9 mouse cellular contexts compared by ENCODE assay signal in the genomic region with DNA sequence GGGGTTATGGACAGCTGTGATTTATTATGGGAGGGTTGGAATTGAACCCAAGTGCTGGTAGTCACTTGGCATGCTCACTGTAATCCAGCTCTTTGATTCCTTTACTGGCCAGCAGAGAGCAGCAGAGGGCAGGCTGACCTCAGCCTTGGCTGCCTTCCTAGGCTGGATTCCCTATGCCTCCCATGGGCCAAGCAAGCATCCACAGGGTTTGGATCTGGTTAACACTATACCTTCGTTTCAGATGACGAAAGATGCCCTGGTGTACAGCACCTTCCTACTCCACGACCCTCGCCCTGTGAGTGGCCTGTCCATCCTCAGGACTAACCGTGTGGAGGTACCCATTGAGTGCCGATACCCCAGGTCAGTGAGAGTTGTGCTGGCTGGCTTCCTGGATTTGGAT. TPM values are rescaled to one million over a fixed set of nuclear protein-coding genes. Genes with fewer than 3 reads are reported as not detected.
DNase-seq lines count a peak whose midpoint lies in the region; ATAC-seq and TF ChIP-seq lines count a peak whose summit lies in the region.
"Had no signal": no experiment of that assay in that cellular context is flagged by ENCODE, and none has a peak within 500 bp of the region (broad histone marks: within the 10 kb centered on the region; RNA-seq: fewer than 3 reads in every experiment).

No protein-coding gene starts in this region.

- no peaks in the 10 kb centered on the region for H3K79me3 ChIP-seq in C2C12 (ENCODE audit: low read depth)

- no peak overlapping the region for H3ac ChIP-seq in C2C12 (ENCODE audit: control insufficient read depth, insufficient read length, low read depth)

- no peak overlapping the region for H3K9ac ChIP-seq in hindbrain, embryonic 14.5 days
- H3K9ac ChIP-seq in hindbrain, embryonic 16.5 days (ENCODE audit: low read depth, low read length) = no peak overlapping the region
- no peak overlapping the region for H3K9ac ChIP-seq in intestine, postnatal 0 days (ENCODE audit: low read depth, low read length)

- no peaks in the 10 kb centered on the region for H3K27me3 ChIP-seq in hindbrain, embryonic 14.5 days (ENCODE audit: control insufficient read depth, insufficient read depth, low read length)
- no peaks in the 10 kb centered on the region for H3K27me3 ChIP-seq in hindbrain, embryonic 16.5 days (replicated peaks; ENCODE audit: control insufficient read depth, insufficient read depth, low read length)
- no peaks in the 10 kb centered on the region for H3K27me3 ChIP-seq in C2C12 (ENCODE audit: control insufficient read depth, insufficient read depth, insufficient read length)
- no peaks in the 10 kb centered on the region for H3K27me3 ChIP-seq in intestine, postnatal 0 days (replicated peaks; ENCODE audit: control insufficient read depth, insufficient read depth, low read length)

- TF ChIP-seq CTCF in C2C12 (IDR thresholded peaks at IDR 0.05; ENCODE audit: control insufficient read depth, insufficient read depth, insufficient read length) = peak; percentile 77
- TF ChIP-seq CTCF in intestine, postnatal 0 days (IDR thresholded peaks at IDR 0.05; ENCODE audit: low read depth) = peak; percentile 95

- H3K79me2 ChIP-seq in C2C12 (ENCODE audit: control insufficient read depth, insufficient read depth) = no peaks in the 10 kb centered on the region

- no peak overlapping the region for H3K27ac ChIP-seq in hindbrain, embryonic 14.5 days
- no peak overlapping the region for H3K27ac ChIP-seq in hindbrain, embryonic 16.5 days (ENCODE audit: low read depth, low read length)
- H3K27ac ChIP-seq in intestine, postnatal 0 days (ENCODE audit: low read depth, low read length) = no peak overlapping the region

- H3K9me3 ChIP-seq in hindbrain, embryonic 14.5 days (ENCODE audit: control insufficient read depth, low read length) = no peaks in the 10 kb centered on the region
- H3K9me3 ChIP-seq in hindbrain, embryonic 16.5 days (ENCODE audit: control insufficient read depth, low read length) = no peaks in the 10 kb centered on the region
- H3K9me3 ChIP-seq in intestine, postnatal 0 days (ENCODE audit: control insufficient read depth) = no peaks in the 10 kb centered on the region
- H3K9me3 ChIP-seq: megakaryocyte, embryonic 14.5 days had no signal

- no peak overlapping the region for H3K4me3 ChIP-seq in hindbrain, embryonic 14.5 days (replicated peaks; ENCODE audit: low read length)
- H3K4me3 ChIP-seq in hindbrain, embryonic 16.5 days (ENCODE audit: low read length) = no peak overlapping the region
- no peak overlapping the region for H3K4me3 ChIP-seq in C2C12 (ENCODE audit: insufficient read depth, poor library complexity, severe bottlenecking)
- H3K4me3 ChIP-seq in intestine, postnatal 0 days (ENCODE audit: low read depth, low read length) = no peak overlapping the region
- H3K4me3 ChIP-seq: megakaryocyte, embryonic 14.5 days had no signal

- no peaks in the 10 kb centered on the region for H3K4me1 ChIP-seq in hindbrain, embryonic 14.5 days (replicated peaks; ENCODE audit: control insufficient read depth, insufficient read depth, low read length)
- no peaks in the 10 kb centered on the region for H3K4me1 ChIP-seq in hindbrain, embryonic 16.5 days (ENCODE audit: control insufficient read depth, insufficient read depth, low read depth, low read length)
- no peaks in the 10 kb centered on the region for H3K4me1 ChIP-seq in intestine, postnatal 0 days (replicated peaks; ENCODE audit: control insufficient read depth, insufficient read depth, low read length)

- H3K4me2 ChIP-seq in hindbrain, embryonic 14.5 days (replicated peaks) = no peak overlapping the region
- no peak overlapping the region for H3K4me2 ChIP-seq in hindbrain, embryonic 16.5 days (ENCODE audit: low read length)
- no peak overlapping the region for H3K4me2 ChIP-seq in intestine, postnatal 0 days (replicated peaks; ENCODE audit: low read depth)

- 42% methylated on average over 6 of the region's 6 CpGs for WGBS in hindbrain, embryonic 14.5 days
- 37% methylated on average over 6 of the region's 6 CpGs for WGBS in hindbrain, embryonic 16.5 days
- WGBS in intestine, postnatal 0 days = 37% methylated on average over 6 of the region's 6 CpGs

- peak; percentile 73 for DNase-seq in hindbrain, embryonic 14.5 days (ENCODE audit: low spot score)
- peak; percentile 81 for DNase-seq in brain, adult 2 months (ENCODE audit: low read depth, low spot score)
- peak; percentile 74 for DNase-seq in lung, postnatal 14 days
- no peak for DNase-seq in frontal cortex, postnatal 10 days (ENCODE audit: low spot score in 2 of 2)

- no peaks in the 10 kb centered on the region for H3K36me3 ChIP-seq in hindbrain, embryonic 14.5 days (replicated peaks; ENCODE audit: control insufficient read depth, insufficient read depth)
- no peaks in the 10 kb centered on the region for H3K36me3 ChIP-seq in hindbrain, embryonic 16.5 days (ENCODE audit: control insufficient read depth, insufficient read depth, low read length)
- no peaks in the 10 kb centered on the region for H3K36me3 ChIP-seq in C2C12 (ENCODE audit: control insufficient read depth, insufficient read depth)
- no peaks in the 10 kb centered on the region for H3K36me3 ChIP-seq in intestine, postnatal 0 days (ENCODE audit: control insufficient read depth, insufficient read depth)

- ATAC-seq in hindbrain, embryonic 14.5 days (ENCODE audit: low FRiP score) = peak; percentile 40; the same call in 1 of the 2 replicates
- no peak for ATAC-seq in hindbrain, embryonic 16.5 days
- peak; percentile 85 for ATAC-seq in erythroid progenitor cell, adult 5-6 weeks (replicated peaks; ENCODE audit: low FRiP score, poor library complexity, severe bottlenecking)
- peak; percentile 26; the same call in 1 of the 2 replicates for ATAC-seq in intestine, postnatal 0 days

TF ChIP-seq in C2C12, 6 proteins besides CTCF, POLR2A, EP300 and RAD21:
- TF ChIP-seq CEBPB (IDR thresholded peaks at IDR 0.05; ENCODE audit: low read depth) (no peak), MYOG (IDR thresholded peaks at IDR 0.05; ENCODE audit: control insufficient read depth, extremely low read depth, insufficient read length) (no peak), FOSL1 (IDR thresholded peaks at IDR 0.05; ENCODE audit: insufficient read depth, low read length, poor library complexity, severe bottlenecking) (no peak)
TF ChIP-seq in C2C12: peak in this region for 0.

RNA-seq across cellular contexts. Expression of gene Zp3, which starts 2.5 kb away (rescaled TPM):
- polyA plus RNA-seq in hindbrain, embryonic 14.5 days (2014; fragmentation: Nextera tagmentation; extraction: Ambion mirVana) = not detected in 2 replicates
- 0.15 TPM in 1 of 2 replicates, not detected in the other for polyA plus RNA-seq in hindbrain, embryonic 16.5 days (2015; fragmentation: Nextera tagmentation; extraction: Ambion mirVana)
- polyA plus RNA-seq in C2C12 (2012; fragmentation: generic; extraction: Trizol) = not detected
- total RNA-seq in erythroid progenitor cell, adult 5-6 weeks (2015; ENCODE audit: low replicate concordance) = not detected in 2 replicates
- not detected in 2 replicates for total RNA-seq in erythroid progenitor cell, adult 5-6 weeks (2017; ENCODE audit: low replicate concordance)
- polyA plus RNA-seq in intestine, postnatal 0 days (2015; fragmentation: Nextera tagmentation; extraction: Ambion mirVana) = not detected in 2 replicates

RNA-seq across cellular contexts. Expression of gene Ssc4d, which starts 8.1 kb away (rescaled TPM):
- 1.5 TPM in 2 replicates for polyA plus RNA-seq in hindbrain, embryonic 14.5 days (2014; fragmentation: Nextera tagmentation; extraction: Ambion mirVana)
- polyA plus RNA-seq in hindbrain, embryonic 16.5 days (2015; fragmentation: Nextera tagmentation; extraction: Ambion mirVana) = 2.9 and 3.4 TPM in 2 replicates
- 3.6 TPM for polyA plus RNA-seq in C2C12 (2012; fragmentation: generic; extraction: Trizol)
- total RNA-seq in erythroid progenitor cell, adult 5-6 weeks (2015; ENCODE audit: low replicate concordance) = not detected in 2 replicates
- total RNA-seq in erythroid progenitor cell, adult 5-6 weeks (2017; ENCODE audit: low replicate concordance) = not detected in 2 replicates
- 2.2 and 2.4 TPM in 2 replicates for polyA plus RNA-seq in intestine, postnatal 0 days (2015; fragmentation: Nextera tagmentation; extraction: Ambion mirVana)

RNA-seq across cellular contexts. Expression of gene Dtx2, which starts 12.2 kb away (rescaled TPM):
- polyA plus RNA-seq in hindbrain, embryonic 14.5 days (2014; fragmentation: Nextera tagmentation; extraction: Ambion mirVana) = 23.1 and 24.2 TPM in 2 replicates
- 22.9 and 28.6 TPM in 2 replicates for polyA plus RNA-seq in hindbrain, embryonic 16.5 days (2015; fragmentation: Nextera tagmentation; extraction: Ambion mirVana)
- 20.3 TPM for polyA plus RNA-seq in C2C12 (2012; fragmentation: generic; extraction: Trizol)
- total RNA-seq in erythroid progenitor cell, adult 5-6 weeks (2015; ENCODE audit: low replicate concordance) = 1.8 and 3.8 TPM in 2 replicates
- total RNA-seq in erythroid progenitor cell, adult 5-6 weeks (2017; ENCODE audit: low replicate concordance) = 0.13 and 2.3 TPM in 2 replicates
- 10.5 TPM in 2 replicates for polyA plus RNA-seq in intestine, postnatal 0 days (2015; fragmentation: Nextera tagmentation; extraction: Ambion mirVana)

RNA-seq across cellular contexts. Expression of gene Ywhag, which starts 48.0 kb away (rescaled TPM):
- 429 and 481 TPM in 2 replicates for polyA plus RNA-seq in hindbrain, embryonic 14.5 days (2014; fragmentation: Nextera tagmentation; extraction: Ambion mirVana)
- 996 and 1,023 TPM in 2 replicates for polyA plus RNA-seq in hindbrain, embryonic 16.5 days (2015; fragmentation: Nextera tagmentation; extraction: Ambion mirVana)
- 227 TPM for polyA plus RNA-seq in C2C12 (2012; fragmentation: generic; extraction: Trizol)
- total RNA-seq in erythroid progenitor cell, adult 5-6 weeks (2015; ENCODE audit: low replicate concordance) = 30.3 and 35.2 TPM in 2 replicates
- total RNA-seq in erythroid progenitor cell, adult 5-6 weeks (2017; ENCODE audit: low replicate concordance) = 11.6 and 12.2 TPM in 2 replicates
- polyA plus RNA-seq in intestine, postnatal 0 days (2015; fragmentation: Nextera tagmentation; extraction: Ambion mirVana) = 57.1 and 61.8 TPM in 2 replicates

RNA-seq across cellular contexts. Expression of gene Upk3b, which starts 55.9 kb away (rescaled TPM):
- not detected in 2 replicates for polyA plus RNA-seq in hindbrain, embryonic 14.5 days (2014; fragmentation: Nextera tagmentation; extraction: Ambion mirVana)
- polyA plus RNA-seq in hindbrain, embryonic 16.5 days (2015; fragmentation: Nextera tagmentation; extraction: Ambion mirVana) = 0.04 TPM in 1 of 2 replicates, not detected in the other
- 0.01 TPM for polyA plus RNA-seq in C2C12 (2012; fragmentation: generic; extraction: Trizol)
- not detected in 2 replicates for total RNA-seq in erythroid progenitor cell, adult 5-6 weeks (2015; ENCODE audit: low replicate concordance)
- not detected in 2 replicates for total RNA-seq in erythroid progenitor cell, adult 5-6 weeks (2017; ENCODE audit: low replicate concordance)
- 18.3 and 21.3 TPM in 2 replicates for polyA plus RNA-seq in intestine, postnatal 0 days (2015; fragmentation: Nextera tagmentation; extraction: Ambion mirVana)

Comparison
In these comparisons a context has a peak if more than half of its experiments do, and no peak if none do; other contexts are left out.
1. DNase-seq: peak in hindbrain, embryonic 14.5 days (single experiment), brain, adult 2 months (single experiment) and lung, postnatal 14 days (single experiment); none in frontal cortex, postnatal 10 days (0 of 2).